Mouse (Mus musculus): ENCODE data around the gene Slc34a1. TPM values are rescaled to one million over a fixed set of nuclear protein-coding genes. Genes with fewer than 3 reads are reported as not detected.

The Slc34a1 gene
- total and polyA plus RNA-seq, 2 experiments from 2014 or later = 0.95 TPM; not detected in 1

GRCm38 (mm10) chr13:55413333-55413732 is 15.3 kb downstream of the Slc34a1 start:
- Histone ChIP-seq H3K4me2 (ENCODE audit: low read depth) (no peak overlapping the region), H3K9me3 (ENCODE audit: low read length) (no peaks in the 10 kb centered on the region), H3K9ac (no peak overlapping the region), H3K36me3 (ENCODE audit: insufficient read depth) (no peaks in the 10 kb centered on the region), H3K4me3 (ENCODE audit: low read depth, low read length) (no peak overlapping the region), H3K27me3 (ENCODE audit: insufficient read depth, low read length) (no peaks in the 10 kb centered on the region), H3K27ac (ENCODE audit: low read depth, low read length) (no peak overlapping the region), H3K4me1 (ENCODE audit: insufficient read depth) (0 out of 2 replicates have a peak, but pooled peaks cover 3% of the 10 kb centered on the region)
- ATAC-seq = no peak
- no peak for DNase-seq
- TF ChIP-seq CTCF (IDR thresholded peaks at IDR 0.05; ENCODE audit: low read depth) = no peak
- 80% methylated on average over 12 of the region's 12 CpGs for WGBS

DNA sequence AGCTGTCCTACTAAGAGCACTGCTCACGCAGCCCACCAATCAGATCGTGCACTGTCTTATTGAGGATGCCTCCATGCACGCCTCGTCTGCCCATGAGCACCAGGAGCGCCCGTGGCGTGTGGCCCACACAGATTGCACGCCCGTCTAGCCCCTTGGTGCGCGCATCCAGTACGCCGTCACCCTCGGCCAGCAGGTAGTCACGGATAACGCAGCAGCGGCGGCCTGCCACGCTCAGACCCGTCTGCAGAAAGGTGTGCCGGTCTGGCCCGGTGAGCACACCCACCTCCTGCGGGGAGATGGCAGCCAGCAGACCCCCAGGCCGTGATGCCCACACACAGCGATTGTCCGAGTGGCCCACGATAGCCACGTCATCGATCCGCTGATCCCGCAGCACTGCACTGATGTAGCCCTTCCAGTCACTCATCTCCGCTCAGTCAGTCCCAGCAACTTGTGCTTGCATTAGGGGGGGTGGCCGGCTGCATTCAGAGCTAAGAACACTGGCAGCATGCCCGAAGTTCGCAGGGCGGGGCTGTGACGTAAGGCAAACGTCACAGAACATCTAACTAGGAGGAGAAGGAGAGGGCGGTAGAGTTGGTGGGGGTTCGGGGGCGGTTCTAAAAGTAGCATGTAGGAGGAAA is 16.9 kb downstream of the Slc34a1 start, which contains the start of gene Pfn3:
Pfn3 (minus strand) TSS at position 490 of the 638 bp plus-strand sequence.
- Histone ChIP-seq H3K36me3 (ENCODE audit: insufficient read depth) (no peaks in the 10 kb centered on the region), H3K4me3 (ENCODE audit: low read depth, low read length) (peak within 1 kb of the TSS; percentile 41), H3K4me1 (ENCODE audit: insufficient read depth) (0 out of 2 replicates have a peak, but pooled peaks cover 3% of the 10 kb centered on the region), H3K27ac (ENCODE audit: low read depth, low read length) (no peak within 1 kb of the TSS; the same call in 1 of the 2 replicates), H3K9ac (peak within 1 kb of the TSS; percentile 62), H3K9me3 (ENCODE audit: low read length) (no peaks in the 10 kb centered on the region), H3K27me3 (ENCODE audit: insufficient read depth, low read length) (peaks cover 3% of the 10 kb centered on the region; the same call in 1 of the 2 replicates), H3K4me2 (ENCODE audit: low read depth) (peak within 1 kb of the TSS; percentile 78)
- ATAC-seq = peak; percentile 73
- peak; percentile 90 for DNase-seq
- WGBS = 7% methylated on average over 41 of the region's 41 CpGs
- 0 out of 2 replicates have a peak, but pooled peaks have one; percentile 2 for TF ChIP-seq CTCF (IDR thresholded peaks at IDR 0.05; ENCODE audit: low read depth)

DNA sequence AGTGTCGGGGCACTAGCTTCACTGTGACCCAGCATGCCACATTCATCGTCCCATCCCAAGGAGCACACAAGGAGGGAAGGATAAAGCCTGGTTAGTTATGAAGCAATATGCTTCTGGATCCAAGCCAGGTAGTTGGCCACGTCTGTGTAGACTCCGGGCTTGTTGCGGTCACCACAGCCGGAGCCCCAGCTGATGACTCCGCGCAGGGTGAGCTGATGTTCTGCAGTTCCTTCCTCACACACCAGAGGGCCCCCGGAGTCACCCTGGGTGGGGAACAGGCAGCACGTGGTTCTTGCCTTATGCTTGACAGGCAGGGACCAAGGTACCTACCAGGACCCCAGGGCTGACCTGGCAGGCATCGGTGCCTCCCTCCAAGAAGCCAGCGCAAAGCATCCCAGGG is 20.0 kb downstream of the Slc34a1 start:
- 10% methylated on average over 12 of the region's 12 CpGs for WGBS
- H3K27me3 ChIP-seq (ENCODE audit: insufficient read depth, low read length) = peaks cover 27% of the 10 kb centered on the region

GRCm38 (mm10) chr13:55419142-55419541 is 21.2 kb downstream of the Slc34a1 start:
- Histone ChIP-seq H3K9ac (no peak overlapping the region), H3K4me3 (ENCODE audit: low read depth, low read length) (no peak overlapping the region), H3K4me2 (ENCODE audit: low read depth) (no peak overlapping the region), H3K27me3 (ENCODE audit: insufficient read depth, low read length) (peaks cover 27% of the 10 kb centered on the region), H3K9me3 (ENCODE audit: low read length) (no peaks in the 10 kb centered on the region), H3K4me1 (ENCODE audit: insufficient read depth) (0 out of 2 replicates have a peak, but pooled peaks cover 3% of the 10 kb centered on the region), H3K36me3 (ENCODE audit: insufficient read depth) (no peaks in the 10 kb centered on the region), H3K27ac (ENCODE audit: low read depth, low read length) (no peak overlapping the region)
- 88% methylated on average over 5 of the region's 5 CpGs for whole genome bisulfite sequencing
- DNase-seq = no peak
- ATAC-seq = no peak
- TF ChIP-seq CTCF (IDR thresholded peaks at IDR 0.05; ENCODE audit: low read depth) = no peak

More for the DNA sequence above, 20.0 kb downstream of the Slc34a1 start:
- TF ChIP-seq CTCF (IDR thresholded peaks at IDR 0.05; ENCODE audit: low read depth) = peak; percentile 90
- no peaks in the 10 kb centered on the region for H3K9me3 ChIP-seq (ENCODE audit: low read length)
- peak overlapping the region; percentile 38 for H3K4me2 ChIP-seq (ENCODE audit: low read depth)
- H3K36me3 ChIP-seq (ENCODE audit: insufficient read depth) = no peaks in the 10 kb centered on the region
- 0 out of 2 replicates have a peak, but pooled peaks cover 3% of the 10 kb centered on the region for H3K4me1 ChIP-seq (ENCODE audit: insufficient read depth)
- no peak overlapping the region for H3K27ac ChIP-seq (ENCODE audit: low read depth, low read length)
- H3K4me3 ChIP-seq (ENCODE audit: low read depth, low read length) = peak overlapping the region; percentile 7; the same call in 1 of the 2 replicates
- peak; percentile 82 for DNase-seq
- peak; percentile 76 for ATAC-seq
- H3K9ac ChIP-seq = peak overlapping the region; percentile 18; the same call in 1 of the 2 replicates

DNA sequence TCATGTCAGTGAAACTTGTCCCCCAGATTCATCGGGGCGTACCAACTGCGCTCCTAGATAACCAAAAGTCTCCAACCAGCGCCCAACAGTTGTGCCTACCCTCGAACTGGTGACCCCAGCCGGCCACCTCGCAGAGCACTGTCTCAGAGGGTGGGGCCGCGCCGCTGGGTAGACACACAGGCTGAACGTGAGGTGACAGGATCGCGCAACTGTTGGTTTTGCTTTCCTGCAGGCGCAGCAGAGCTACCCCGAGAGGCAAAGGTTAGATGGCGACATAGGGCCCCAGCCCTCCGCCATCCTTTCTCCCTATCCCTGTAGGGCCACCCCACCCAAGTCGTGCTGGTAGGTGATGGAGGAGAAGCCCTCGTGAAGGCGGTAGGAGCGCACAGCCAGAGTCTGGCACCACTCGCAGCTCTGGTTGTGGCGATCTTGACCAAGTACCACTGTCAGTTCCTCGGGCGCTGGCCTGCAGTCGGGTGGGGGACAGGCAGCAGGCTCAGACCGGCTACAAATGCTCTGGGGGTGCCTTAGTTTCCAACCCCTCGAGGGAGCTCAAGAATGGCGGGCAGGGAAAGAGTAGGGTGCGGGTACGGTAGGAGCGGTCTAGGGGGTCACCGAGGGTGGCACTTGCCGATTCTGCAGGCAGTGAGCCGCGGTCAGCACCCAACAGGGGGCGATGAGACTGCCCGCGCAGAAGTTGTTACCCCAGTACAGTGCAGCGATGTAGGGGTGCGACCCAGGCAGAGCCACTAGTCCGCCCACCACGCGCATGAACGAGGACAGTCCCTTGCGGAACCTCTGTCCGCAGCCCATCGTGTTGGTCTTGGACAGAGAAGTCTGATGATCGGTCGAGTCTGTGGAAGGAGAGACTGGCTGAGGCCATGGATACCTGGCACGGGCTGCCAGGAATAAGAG is 22.3 kb downstream of the Slc34a1 start:
- Histone ChIP-seq H3K36me3 (ENCODE audit: insufficient read depth) (no peaks in the 10 kb centered on the region), H3K4me2 (ENCODE audit: low read depth) (peak overlapping the region; percentile 40), H3K9me3 (ENCODE audit: low read length) (no peaks in the 10 kb centered on the region), H3K27ac (ENCODE audit: low read depth, low read length) (no peak overlapping the region), H3K9ac (no peak overlapping the region), H3K27me3 (ENCODE audit: insufficient read depth, low read length) (peaks cover 27% of the 10 kb centered on the region), H3K4me1 (ENCODE audit: insufficient read depth) (no peaks in the 10 kb centered on the region), H3K4me3 (ENCODE audit: low read depth, low read length) (no peak overlapping the region)
- TF ChIP-seq CTCF (IDR thresholded peaks at IDR 0.05; ENCODE audit: low read depth) = peak; percentile 17; the same call in 1 of the 2 replicates
- ATAC-seq (no peak; the same call in 1 of the 2 replicates), DNase-seq (no peak)
- 30% methylated on average over 51 of the region's 51 CpGs for WGBS

DNA sequence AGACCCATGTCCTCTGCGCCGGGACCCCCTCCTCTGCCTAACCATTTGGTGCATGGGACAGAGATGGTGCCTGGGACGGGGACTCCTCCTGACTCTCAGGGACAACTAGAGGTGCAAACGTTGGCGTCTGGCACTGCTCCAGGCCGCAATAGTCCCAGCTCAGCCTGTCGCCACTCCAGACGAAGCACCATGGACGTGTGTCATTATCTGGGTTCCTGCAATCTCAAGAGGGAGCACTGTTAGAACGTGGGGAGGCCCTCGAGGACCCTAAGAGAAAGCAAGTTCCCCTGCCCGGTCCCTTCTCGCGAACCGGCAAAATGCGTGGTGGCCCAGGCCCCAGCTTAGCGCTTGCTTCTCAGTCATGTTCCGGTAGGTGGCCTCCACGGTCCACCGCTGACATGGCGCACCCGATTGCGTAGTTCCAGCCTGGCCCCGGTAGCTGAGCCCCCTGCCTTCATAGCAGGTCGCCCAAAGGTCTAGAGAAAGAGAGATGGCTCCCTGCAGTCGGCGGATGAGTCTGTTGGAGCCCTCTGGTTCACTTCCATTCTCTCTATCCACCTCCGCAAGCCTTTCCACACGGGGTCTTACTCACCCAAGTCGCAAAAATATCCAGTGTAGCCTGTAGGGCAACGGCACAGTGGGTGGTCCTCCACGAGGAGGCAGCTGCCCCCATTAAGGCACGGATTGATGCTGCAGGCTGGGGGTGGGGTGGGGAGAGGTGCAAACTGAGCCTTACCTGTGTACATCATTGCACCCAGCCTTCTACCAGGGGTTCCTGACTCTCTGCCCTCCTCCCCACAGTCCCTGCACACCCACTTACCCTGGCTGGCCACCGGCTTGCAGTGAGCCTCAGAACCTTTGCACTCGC is 23.2 kb downstream of the Slc34a1 start:
- Histone ChIP-seq H3K4me3 (ENCODE audit: low read depth, low read length) (peak overlapping the region; percentile 23), H3K4me1 (ENCODE audit: insufficient read depth) (no peaks in the 10 kb centered on the region), H3K36me3 (ENCODE audit: insufficient read depth) (no peaks in the 10 kb centered on the region), H3K27ac (ENCODE audit: low read depth, low read length) (no peak overlapping the region), H3K27me3 (ENCODE audit: insufficient read depth, low read length) (peaks cover 27% of the 10 kb centered on the region), H3K9ac (peak overlapping the region; percentile 28; the same call in 1 of the 2 replicates), H3K4me2 (ENCODE audit: low read depth) (peak overlapping the region; percentile 40), H3K9me3 (ENCODE audit: low read length) (no peaks in the 10 kb centered on the region)
- 14% methylated on average over 35 of the region's 35 CpGs for WGBS
- peak; percentile 82 for TF ChIP-seq CTCF (IDR thresholded peaks at IDR 0.05; ENCODE audit: low read depth)
- ATAC-seq (peak; percentile 82), DNase-seq (peak; percentile 75)

All from forebrain, postnatal 0 days (tissue).